Mouse (Mus musculus) retina, postnatal 1 day (tissue): ENCODE data around the gene Fzr1.

Source experiments
- DNase-seq: peaks from one replicate; pipeline ENCODE4 v3.0.0-alpha.2; 2012

Fzr1 gene

GRCm38 (mm10) chr10:81415549-81416310, 37.4 kb upstream of the Fzr1 start:
- no peak for DNase-seq

GRCm38 (mm10) chr10:81415146-81415545, 36.8 kb upstream of the Fzr1 start:
- no peak for DNase-seq

- DNase-seq: peak; percentile 86
Observed at GRCm38 (mm10) chr10:81414682-81415081, 36.4 kb upstream of the Fzr1 start.

GRCm38 (mm10) chr10:81413310-81414261, 35.3 kb upstream of the Fzr1 start:
- peak; percentile 90 for DNase-seq

- no peak for DNase-seq
Observed at GRCm38 (mm10) chr10:81412586-81413309, 34.4 kb upstream of the Fzr1 start.

GRCm38 (mm10) chr10:81411471-81412400, 33.4 kb upstream of the Fzr1 start:
- DNase-seq: peak; percentile 67

GRCm38 (mm10) chr10:81410981-81411380, 32.7 kb upstream of the Fzr1 start:
- DNase-seq: no peak

- DNase-seq: no peak
Observed at GRCm38 (mm10) chr10:81410350-81410749, 32.0 kb upstream of the Fzr1 start.

GRCm38 (mm10) chr10:81409330-81409729, 31.0 kb upstream of the Fzr1 start:
- no peak for DNase-seq

GRCm38 (mm10) chr10:81408871-81409291, 30.6 kb upstream of the Fzr1 start:
- peak; percentile 86 for DNase-seq

GRCm38 (mm10) chr10:81408424-81408729, 30.1 kb upstream of the Fzr1 start:
- no peak for DNase-seq

GRCm38 (mm10) chr10:81407539-81408423, 29.5 kb upstream of the Fzr1 start:
- peak; percentile 87 for DNase-seq

GRCm38 (mm10) chr10:81406504-81407440, 28.5 kb upstream of the Fzr1 start:
- peak; percentile 88 for DNase-seq

- DNase-seq: no peak
Observed at GRCm38 (mm10) chr10:81405588-81406201, 27.4 kb upstream of the Fzr1 start.

- DNase-seq: no peak
Observed at GRCm38 (mm10) chr10:81404720-81405119, 26.4 kb upstream of the Fzr1 start.

GRCm38 (mm10) chr10:81404082-81404481, 25.8 kb upstream of the Fzr1 start:
- no peak for DNase-seq

GRCm38 (mm10) chr10:81403511-81403910, 25.2 kb upstream of the Fzr1 start:
- DNase-seq: no peak

GRCm38 (mm10) chr10:81402227-81402765, 24.0 kb upstream of the Fzr1 start:
- no peak for DNase-seq
